Mouse (Mus musculus) liver, adult 2 months (tissue): Measurements from ENCODE around the gene Mybphl.

Source experiments
- CTCF ChIP-seq: fragments of 200-500 bp; IDR thresholded peaks from 2 replicates; pipeline ENCODE4 v1.5.1; 2011; ENCODE audit warnings: low read depth, low read length, control low read depth
- POLR2A ChIP-seq: fragments of 200-500 bp; IDR thresholded peaks from 2 replicates; pipeline ENCODE4 v1.6.1; 2011; ENCODE audit warnings: low read length, control low read depth; ENCODE audit not compliant: insufficient read depth; ENCODE audit errors: extremely low read depth

- TF ChIP-seq CTCF (no peak), POLR2A (no peak)
These were observed 43.0 kb upstream of the Mybphl start for GRCm38 (mm10) chr3:108321671-108322070.
